Mouse (Mus musculus) kidney, adult 2 months (tissue): ENCODE measurements around the gene Plaur. TPM values are rescaled to one million over a fixed set of nuclear protein-coding genes. Genes with fewer than 3 reads are reported as not detected.

ENCODE experiments used
- DNase-seq: peaks from one replicate; pipeline ENCODE4 v3.0.0; 2021
- H3K27ac ChIP-seq: fragments of 200-500 bp; 2 replicates; pipeline ENCODE4 v1.5.1; 2012; ENCODE audit warnings: low read depth, low read length, control low read depth, inconsistent platforms; ENCODE audit not compliant: insufficient read depth
- H3K27me3 ChIP-seq: fragments of 200-500 bp; replicated peaks from 2 replicates; pipeline ENCODE4 v1.6.1; 2012; ENCODE audit warnings: mild to moderate bottlenecking, moderate library complexity, low read length, inconsistent platforms; ENCODE audit not compliant: control insufficient read depth, insufficient read depth
- H3K36me3 ChIP-seq: fragments of 200-500 bp; 2 replicates; pipeline ENCODE4 v1.6.1; 2012; ENCODE audit warnings: mild to moderate bottlenecking, moderate library complexity, low read length, inconsistent platforms; ENCODE audit not compliant: control insufficient read depth, insufficient read depth
- H3K4me1 ChIP-seq: fragments of 200-500 bp; 2 replicates; pipeline ENCODE4 v1.6.1; 2011; ENCODE audit warnings: low read length; ENCODE audit not compliant: control insufficient read depth, insufficient read depth
- H3K4me3 ChIP-seq: fragments of 200-500 bp; 2 replicates; pipeline ENCODE4 v1.5.1; 2011; ENCODE audit warnings: mild to moderate bottlenecking, low read depth, low read length, control low read depth; ENCODE audit not compliant: insufficient read depth
- CTCF ChIP-seq: fragments of 200-500 bp; conservative IDR thresholded peaks from 2 replicates; pipeline ENCODE4 v1.5.1; 2011; ENCODE audit warnings: low read depth, mild to moderate bottlenecking, control low read depth, low read length, moderate library complexity, mixed read lengths; ENCODE audit not compliant: insufficient read depth, insufficient read length
- POLR2A ChIP-seq: fragments of 200-500 bp; IDR thresholded peaks from one replicate; pipeline ENCODE4 v1.6.1; 2011; ENCODE audit warnings: low read depth, low read length, control low read depth
- WGBS: fragments of 180-500 bp; shearing (Covaris S2); methylation state at CpG from one replicate; pipeline ENCODE4 v1.1.7; 2018; 5-methylcytosine and 5-hydroxymethylcytosine counted together
- polyA plus RNA-seq: library from polyadenylated mRNA; depleted of rRNA; stranded (reverse); fragments of >200 nt; gene quantifications from 2 replicates; pipeline ENCODE4 v1.2.3, GENCODE M21; 2012

Gene Plaur
- polyA plus RNA-seq, 1 experiment = 10.1 TPM

GRCm38 (mm10) chr7:24446697-24447340 is 15.5 kb upstream of the Plaur start:
- H3K4me3 ChIP-seq = no peak overlapping the region
- WGBS = 72% methylated on average over 7 of the region's 7 CpGs
- no peak for DNase-seq
- no peak for TF ChIP-seq CTCF
- TF ChIP-seq POLR2A = no peak
- no peaks in the 10 kb centered on the region for H3K27me3 ChIP-seq
- H3K36me3 ChIP-seq = no peaks in the 10 kb centered on the region
- no peaks in the 10 kb centered on the region for H3K4me1 ChIP-seq
- H3K27ac ChIP-seq = no peak overlapping the region

DNA sequence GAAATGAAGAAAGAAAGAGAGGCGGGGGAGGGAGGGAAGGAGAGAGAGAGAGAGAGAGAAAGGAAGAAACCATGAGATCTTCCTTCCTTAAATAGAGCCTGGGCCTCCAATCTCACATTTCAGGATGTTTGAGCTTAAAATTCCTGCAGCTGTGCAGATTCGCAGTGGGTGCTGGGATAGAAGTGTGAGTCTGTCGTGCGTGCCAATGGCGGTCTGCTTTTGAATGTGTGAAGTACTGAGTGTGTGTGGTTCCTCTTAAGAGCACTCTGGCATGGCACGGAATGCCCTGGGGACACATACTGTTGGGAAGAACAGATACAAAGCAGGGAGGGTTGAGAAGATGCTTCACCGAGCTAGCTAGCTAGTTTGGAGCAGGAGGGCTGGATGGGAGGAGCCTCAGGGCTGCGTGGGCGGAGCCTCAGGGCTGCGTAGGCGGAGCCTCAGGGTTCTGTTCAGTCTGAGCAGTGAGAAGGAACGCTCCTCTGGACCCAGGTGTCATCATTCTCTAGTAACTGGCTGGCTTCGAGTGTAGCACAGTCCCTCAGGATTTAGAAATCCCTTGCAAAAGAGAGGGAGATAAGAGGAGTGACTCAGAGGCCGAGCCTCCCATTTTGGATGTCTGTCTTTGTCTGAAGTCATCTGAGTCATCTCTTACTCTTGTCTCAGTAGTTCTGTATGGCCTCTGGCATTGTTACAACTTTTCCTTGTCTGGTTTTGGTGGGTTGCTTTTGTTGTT is 13.3 kb upstream of the Plaur start:
- H3K27ac ChIP-seq = no peak overlapping the region
- H3K4me3 ChIP-seq = no peak overlapping the region
- no peaks in the 10 kb centered on the region for H3K36me3 ChIP-seq
- H3K27me3 ChIP-seq = no peaks in the 10 kb centered on the region
- no peak for DNase-seq
- WGBS = 51% methylated on average over 14 of the region's 14 CpGs
- no peak for TF ChIP-seq CTCF
- no peak for TF ChIP-seq POLR2A
- no peaks in the 10 kb centered on the region for H3K4me1 ChIP-seq

DNA sequence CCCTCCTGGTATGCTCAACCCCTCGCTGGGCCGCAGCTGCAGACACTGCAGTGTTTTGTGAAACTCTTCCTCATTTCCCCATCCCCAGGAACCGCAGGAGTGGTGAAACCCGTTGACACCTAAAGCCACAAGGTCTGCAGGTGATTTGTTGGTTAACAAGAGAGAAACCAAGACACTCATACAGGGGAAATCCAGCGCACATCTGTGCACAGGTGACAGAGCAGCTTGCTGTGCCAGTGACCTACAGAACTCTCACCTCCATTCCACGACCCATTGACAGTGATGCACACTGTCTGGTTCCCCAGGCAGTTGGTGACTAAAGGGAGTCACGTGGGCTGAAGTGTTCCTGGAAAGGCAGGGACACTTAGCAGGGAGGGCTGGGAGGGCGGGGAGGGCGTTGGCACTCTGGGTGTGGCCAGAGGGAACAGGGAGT is 11.7 kb upstream of the Plaur start:
- TF ChIP-seq POLR2A (no peak), CTCF (no peak)
- no peaks in the 10 kb centered on the region for H3K4me1 ChIP-seq

GRCm38 (mm10) chr7:24451855-24452311 is 10.4 kb upstream of the Plaur start, which contains the start of gene Irgc1:
Gene Irgc1 (minus strand): TSS chr7:24452297.
- Histone ChIP-seq H3K4me3 (no peak within 1 kb of the TSS), H3K27me3 (no peaks in the 10 kb centered on the region), H3K27ac (no peak within 1 kb of the TSS), H3K4me1 (no peaks in the 10 kb centered on the region), H3K36me3 (no peaks in the 10 kb centered on the region)
- WGBS = 52% methylated on average over 9 of the region's 9 CpGs
- DNase-seq = no peak
- TF ChIP-seq POLR2A (no peak), CTCF (no peak)

More for the DNA sequence above, 11.7 kb upstream of the Plaur start:
- 70% methylated on average over 9 of the region's 9 CpGs for WGBS
- Histone ChIP-seq H3K36me3 (no peaks in the 10 kb centered on the region), H3K4me3 (no peak overlapping the region), H3K27me3 (no peaks in the 10 kb centered on the region), H3K27ac (no peak overlapping the region)
- DNase-seq = no peak

DNA sequence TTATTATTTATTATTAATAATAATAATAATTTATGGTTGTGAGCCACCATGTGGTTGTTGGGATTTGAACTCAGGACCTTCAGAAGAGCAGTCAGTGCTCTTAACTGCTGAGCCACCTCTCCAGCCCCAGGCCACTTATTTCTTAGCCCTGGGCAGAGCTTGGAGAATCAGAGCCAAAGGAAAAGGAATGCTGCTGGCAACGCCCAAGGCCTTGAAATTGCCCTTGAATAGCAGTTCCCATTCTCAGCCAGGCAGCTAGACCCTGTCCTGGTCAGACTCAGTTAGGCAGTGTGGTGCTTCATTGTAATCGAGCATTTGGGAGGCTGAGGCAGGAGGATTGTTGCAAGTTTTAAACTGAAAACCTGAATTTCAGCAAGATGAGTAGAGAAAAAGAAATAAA is 8.1 kb upstream of the Plaur start:
- no peaks in the 10 kb centered on the region for H3K4me1 ChIP-seq
- no peak for DNase-seq
- H3K36me3 ChIP-seq = no peaks in the 10 kb centered on the region
- no peak overlapping the region for H3K27ac ChIP-seq
- no peak overlapping the region for H3K4me3 ChIP-seq
- WGBS = 78% methylated on average over 2 of the region's 2 CpGs
- TF ChIP-seq CTCF (no peak), POLR2A (no peak)
- no peaks in the 10 kb centered on the region for H3K27me3 ChIP-seq

DNA sequence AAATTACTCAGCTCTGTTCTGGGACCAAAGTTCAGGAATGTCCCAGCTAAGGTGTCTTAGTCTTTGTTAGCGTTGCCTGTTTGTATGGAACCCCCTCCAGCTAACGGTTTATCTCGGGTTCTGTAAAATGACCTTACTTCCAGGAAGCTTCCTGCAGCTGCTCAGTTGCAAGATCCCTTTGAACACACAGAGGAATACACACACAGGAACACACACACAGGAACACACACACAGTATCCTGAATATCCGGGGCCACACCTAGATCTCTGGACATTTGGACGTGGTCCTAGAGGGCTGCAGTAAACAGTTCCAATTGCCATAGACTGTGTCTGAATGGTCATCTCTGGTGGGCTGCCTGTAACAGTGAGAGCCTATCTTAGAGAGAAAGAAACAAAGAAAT is 6.6 kb upstream of the Plaur start:
- 68% methylated on average over 5 of the region's 5 CpGs for WGBS
- Histone ChIP-seq H3K4me3 (no peak overlapping the region), H3K27me3 (no peaks in the 10 kb centered on the region), H3K4me1 (0 out of 2 replicates have a peak, but pooled peaks cover 3% of the 10 kb centered on the region), H3K36me3 (no peaks in the 10 kb centered on the region), H3K27ac (peak overlapping the region; percentile 46)
- DNase-seq = peak; percentile 72
- TF ChIP-seq POLR2A (no peak), CTCF (no peak)

DNA sequence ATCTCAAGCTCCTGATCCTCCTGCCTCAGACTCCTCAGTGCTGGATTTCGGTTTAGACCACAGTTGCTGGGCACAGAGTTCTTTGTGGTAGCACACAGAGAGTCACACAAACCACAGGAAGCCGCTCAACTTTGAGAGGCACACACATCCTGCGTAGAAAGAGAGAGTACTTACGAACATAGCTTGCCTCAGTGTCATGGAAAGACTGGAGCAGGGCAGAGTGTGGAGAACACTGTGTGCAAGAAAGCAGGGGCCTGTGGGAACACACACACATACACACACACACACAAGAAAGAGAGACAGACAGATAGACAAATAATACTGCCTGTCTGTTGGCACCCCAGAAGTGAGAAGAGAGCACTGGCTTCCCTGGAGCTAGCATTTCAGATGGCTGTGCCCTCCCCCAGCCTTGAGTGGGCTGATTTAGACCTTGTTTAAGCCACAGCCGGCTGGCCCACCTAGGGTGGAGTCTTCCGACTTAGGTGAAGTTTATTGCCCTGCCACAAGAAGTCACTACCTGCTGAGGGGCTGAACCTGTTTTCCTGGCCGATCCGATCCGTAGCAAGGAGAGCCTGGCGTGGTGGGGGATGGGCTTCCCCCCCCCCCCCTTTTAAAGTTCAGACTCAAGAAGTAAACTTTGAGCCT is 4.4 kb upstream of the Plaur start:
- no peak for TF ChIP-seq POLR2A
- no peak for TF ChIP-seq CTCF
- Histone ChIP-seq H3K36me3 (no peaks in the 10 kb centered on the region), H3K4me3 (no peak overlapping the region), H3K27ac (no peak overlapping the region), H3K27me3 (no peaks in the 10 kb centered on the region), H3K4me1 (0 out of 2 replicates have a peak, but pooled peaks cover 11% of the 10 kb centered on the region)
- DNase-seq = no peak
- 71% methylated on average over 10 of the region's 10 CpGs for WGBS
